Mouse (Mus musculus) NIH3T3 (cell line): ENCODE data around the gene Pigm.

Source experiments
- DNase-seq: peaks from one replicate; pipeline ENCODE4 v3.0.0-alpha.2; 2012; ENCODE audit warnings: low read depth

Gene Pigm

DNA sequence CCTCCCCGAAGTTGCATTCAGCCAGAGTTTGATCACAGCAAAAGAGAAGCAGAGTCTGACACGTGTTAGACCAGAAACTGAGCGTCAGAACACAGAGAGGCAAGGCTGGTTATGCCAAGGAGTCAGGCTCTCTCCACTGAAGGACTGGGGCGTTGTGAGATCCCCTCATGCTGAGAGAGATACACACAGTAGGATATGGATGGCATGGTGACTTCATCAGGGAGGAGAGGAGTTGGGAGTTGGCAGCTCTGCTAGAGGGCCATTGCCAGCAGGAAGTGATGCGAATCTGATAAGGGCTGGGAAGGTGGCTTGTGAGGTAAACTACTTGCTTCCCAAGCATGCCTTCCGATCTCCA is 37.9 kb downstream of the Pigm start:
- DNase-seq = no peak

DNA sequence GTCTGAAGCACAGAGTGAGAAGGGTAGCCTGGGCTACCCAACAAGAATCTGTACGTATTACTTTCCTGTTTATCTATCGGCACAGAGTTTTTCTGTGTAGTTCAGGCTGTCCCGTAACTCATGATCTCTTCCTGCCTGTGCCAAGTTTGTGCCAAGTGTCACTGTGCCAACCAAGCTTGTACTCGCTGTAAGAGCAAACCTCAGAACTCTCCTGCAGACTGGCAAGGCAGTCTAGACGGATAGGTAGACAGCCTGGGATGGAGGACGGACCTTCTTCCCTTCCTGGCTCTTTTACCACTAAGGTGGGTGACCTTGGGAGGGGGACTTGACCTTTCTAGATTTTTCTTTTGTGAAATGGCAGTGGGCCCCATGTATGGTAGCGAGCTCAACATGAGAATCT is 38.7 kb downstream of the Pigm start:
- DNase-seq = no peak

DNA sequence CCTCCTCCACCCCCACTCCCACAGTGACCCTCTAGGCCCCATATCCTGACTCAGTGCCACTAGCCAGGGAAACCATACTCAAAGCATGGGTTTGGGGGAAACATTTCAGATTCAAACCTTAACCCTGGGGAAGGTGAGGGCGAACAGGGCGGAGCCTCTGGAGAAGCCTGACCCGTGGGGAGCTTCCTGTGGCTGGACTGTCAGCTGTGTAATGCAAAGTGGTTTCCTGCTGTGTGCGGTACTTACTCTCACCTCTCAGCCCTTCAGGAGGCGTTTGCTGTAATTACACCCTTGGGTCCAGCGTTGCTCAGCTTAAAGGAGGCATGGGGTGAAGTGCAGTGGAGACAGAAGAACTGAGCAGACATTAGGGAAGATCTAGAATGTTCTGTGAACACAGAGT is 41.8 kb downstream of the Pigm start:
- no peak for DNase-seq

GRCm38 (mm10) chr1:172418642-172419041 is 42.3 kb downstream of the Pigm start:
- no peak for DNase-seq

- DNase-seq = no peak
Observed at GRCm38 (mm10) chr1:172420181-172420580, 43.8 kb downstream of the Pigm start.

GRCm38 (mm10) chr1:172423393-172423792 is 47.0 kb downstream of the Pigm start:
- DNase-seq = peak; percentile 72

- no peak for DNase-seq
Observed at GRCm38 (mm10) chr1:172426419-172426818, 50.1 kb downstream of the Pigm start.

- no peak for DNase-seq
Observed at GRCm38 (mm10) chr1:172427841-172428240, 51.5 kb downstream of the Pigm start.

DNA sequence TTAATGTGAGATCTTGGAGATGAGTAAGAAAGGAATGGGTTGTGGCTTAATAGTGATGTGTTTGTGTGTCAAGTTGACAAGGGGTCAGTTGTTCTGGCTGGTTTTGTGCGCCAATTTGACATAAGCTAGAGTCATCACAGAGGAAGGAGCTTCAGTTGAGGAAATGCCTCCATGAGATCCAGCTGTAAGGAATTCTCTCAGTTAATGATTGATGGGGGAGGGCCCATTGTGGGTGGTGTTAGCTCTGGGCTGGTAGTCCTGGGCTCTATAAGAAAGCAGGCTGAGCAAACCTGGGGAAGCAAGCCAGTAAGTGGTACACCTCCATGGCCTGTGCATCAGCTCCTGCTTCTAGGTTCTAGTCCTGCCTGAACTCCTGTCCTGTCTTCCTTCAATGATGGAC is 52.3 kb downstream of the Pigm start:
- DNase-seq = no peak

GRCm38 (mm10) chr1:172430731-172431220 is 54.4 kb downstream of the Pigm start:
- DNase-seq = no peak

DNA sequence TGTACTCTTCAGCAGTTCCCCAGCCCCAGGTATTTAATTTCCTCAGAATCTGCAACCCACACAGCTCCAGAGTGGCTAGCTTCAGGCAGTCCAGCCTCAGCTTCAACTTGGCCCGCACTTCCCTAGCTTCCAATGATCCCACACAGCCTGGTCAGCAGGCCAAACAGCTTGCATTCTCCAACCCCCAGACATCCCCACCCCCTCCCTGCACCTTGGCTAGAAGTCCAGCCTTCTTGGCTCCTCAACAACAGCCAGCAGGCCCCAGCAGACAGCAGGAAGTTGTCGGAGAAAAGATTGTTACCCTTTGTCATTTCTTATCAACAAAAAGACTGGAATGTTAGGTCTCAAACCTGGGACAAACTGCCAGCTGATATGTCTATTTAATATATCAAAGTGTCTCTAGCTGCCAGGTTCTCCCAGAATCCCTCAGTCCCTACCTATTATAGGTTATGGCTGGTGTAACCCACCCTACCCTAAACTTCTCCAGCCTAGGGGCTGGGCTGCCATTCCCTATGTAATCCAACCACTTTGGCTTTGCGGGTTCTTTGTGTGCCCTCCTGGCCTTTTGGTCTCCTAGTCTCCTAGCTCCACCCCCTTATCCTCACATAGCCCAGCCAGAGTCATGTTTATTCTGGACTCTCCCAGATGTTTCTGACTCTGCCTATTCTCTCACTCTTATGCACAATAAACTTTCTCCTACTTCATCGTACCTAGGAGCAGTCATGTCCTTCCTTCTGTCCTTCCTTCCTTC is 55.7 kb downstream of the Pigm start:
- peak; percentile 66 for DNase-seq

DNA sequence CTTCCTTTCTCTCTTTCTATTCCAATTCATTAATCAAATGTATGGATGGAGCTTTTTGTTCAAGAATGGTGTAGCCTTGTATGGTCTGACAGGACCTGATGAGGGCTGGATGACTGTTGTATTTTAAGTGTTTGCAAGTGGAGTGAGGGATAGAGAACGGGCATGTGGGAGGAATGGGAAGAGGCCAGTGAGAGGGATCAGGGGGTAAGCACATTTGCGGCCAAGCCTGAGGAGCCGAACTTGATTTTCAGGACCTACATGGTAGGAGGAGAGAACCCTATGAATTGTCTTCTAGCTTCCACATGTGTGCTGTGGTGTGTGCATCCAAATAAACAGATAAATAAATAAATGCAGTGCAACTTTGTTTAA is 56.2 kb downstream of the Pigm start:
- no peak for DNase-seq

GRCm38 (mm10) chr1:172433012-172433850 is 56.9 kb downstream of the Pigm start:
- DNase-seq = no peak
